Comparison of ENCODE assay signal across 23 mouse cellular contexts in genomic region chr2:166952151-166952550, GRCm38 (mm10). TPM values are rescaled to one million over a fixed set of nuclear protein-coding genes. Genes with fewer than 3 reads are reported as not detected.
DNase-seq lines count a peak whose midpoint lies in the region; ATAC-seq lines count a peak whose summit lies in the region.
"Had no signal": no experiment of that assay in that cellular context is flagged by ENCODE, and none has a peak within 500 bp of the region (broad histone marks: within the 10 kb centered on the region; RNA-seq: fewer than 3 reads in every experiment).

No protein-coding gene starts in this region.

- H3K27ac ChIP-seq in intestine, embryonic 14.5 days (ENCODE audit: low read depth): no peak overlapping the region
- H3K27ac ChIP-seq in intestine, embryonic 16.5 days (ENCODE audit: low read length): no peak overlapping the region
- no peak overlapping the region for H3K27ac ChIP-seq in kidney, embryonic 16.5 days (ENCODE audit: low read length)
- peak overlapping the region; percentile 6; the same call in 1 of the 2 replicates for H3K27ac ChIP-seq in limb, embryonic 15.5 days
- no peak overlapping the region for H3K27ac ChIP-seq in limb, embryonic 10.5 days
- H3K27ac ChIP-seq: embryonic facial prominence, embryonic 15.5 days; gastrocnemius, adult 2 months; heart, adult 2 months; heart, embryonic 10.5 days; hindbrain, embryonic 12.5 days; hindbrain, embryonic 15.5 days had no signal

- H3K4me2 ChIP-seq in intestine, embryonic 14.5 days (ENCODE audit: low read length): no peak overlapping the region
- H3K4me2 ChIP-seq in intestine, embryonic 16.5 days (ENCODE audit: low read depth, low read length): no peak overlapping the region
- no peak overlapping the region for H3K4me2 ChIP-seq in kidney, embryonic 16.5 days (replicated peaks; ENCODE audit: low read depth, low read length)
- H3K4me2 ChIP-seq in limb, embryonic 15.5 days: no peak overlapping the region
- H3K4me2 ChIP-seq: embryonic facial prominence, embryonic 15.5 days; hindbrain, embryonic 12.5 days; hindbrain, embryonic 15.5 days had no signal

- H3K4me3 ChIP-seq in intestine, embryonic 14.5 days (ENCODE audit: low read depth, low read length): no peak overlapping the region
- no peak overlapping the region for H3K4me3 ChIP-seq in intestine, embryonic 16.5 days (ENCODE audit: low read length)
- H3K4me3 ChIP-seq in kidney, embryonic 16.5 days (ENCODE audit: low read length): no peak overlapping the region
- H3K4me3 ChIP-seq in limb, embryonic 15.5 days: no peak overlapping the region
- no peak overlapping the region for H3K4me3 ChIP-seq in limb, embryonic 10.5 days
- H3K4me3 ChIP-seq: embryonic facial prominence, embryonic 15.5 days; gastrocnemius, adult 2 months; heart, adult 2 months; heart, embryonic 10.5 days; hindbrain, embryonic 12.5 days; hindbrain, embryonic 15.5 days had no signal

- WGBS in intestine, embryonic 14.5 days: 88% methylated on average over 6 of the region's 6 CpGs
- WGBS in intestine, embryonic 16.5 days: 87% methylated on average over 6 of the region's 6 CpGs
- 79% methylated on average over 6 of the region's 6 CpGs for WGBS in kidney, embryonic 16.5 days
- WGBS in limb, embryonic 15.5 days: 87% methylated on average over 6 of the region's 6 CpGs
- 93% methylated on average over 6 of the region's 6 CpGs for WGBS in limb, embryonic 10.5 days

- no peak overlapping the region for H3K9ac ChIP-seq in intestine, embryonic 14.5 days (ENCODE audit: low read length)
- no peak overlapping the region for H3K9ac ChIP-seq in intestine, embryonic 16.5 days (ENCODE audit: low read depth, low read length)
- no peak overlapping the region for H3K9ac ChIP-seq in kidney, embryonic 16.5 days (replicated peaks; ENCODE audit: low read length)
- no peak overlapping the region for H3K9ac ChIP-seq in limb, embryonic 15.5 days
- H3K9ac ChIP-seq: embryonic facial prominence, embryonic 15.5 days; forebrain, postnatal 0 days; hindbrain, embryonic 12.5 days; hindbrain, embryonic 15.5 days had no signal

- H3K36me3 ChIP-seq in intestine, embryonic 14.5 days (ENCODE audit: control insufficient read depth, insufficient read depth, low read length): peaks cover 99% of the 10 kb centered on the region
- 0 out of 2 replicates have a peak, but pooled peaks cover 8% of the 10 kb centered on the region for H3K36me3 ChIP-seq in intestine, embryonic 16.5 days (ENCODE audit: control insufficient read depth, insufficient read depth, low read length)
- H3K36me3 ChIP-seq in kidney, embryonic 16.5 days (ENCODE audit: insufficient read depth, low read length): peaks cover 67% of the 10 kb centered on the region
- H3K36me3 ChIP-seq in limb, embryonic 15.5 days: peaks cover 95% of the 10 kb centered on the region
- H3K36me3 ChIP-seq in limb, embryonic 10.5 days: peaks cover 100% of the 10 kb centered on the region

- no peaks in the 10 kb centered on the region for H3K9me3 ChIP-seq in intestine, embryonic 14.5 days (ENCODE audit: control insufficient read depth, low read length)
- H3K9me3 ChIP-seq in intestine, embryonic 16.5 days (ENCODE audit: control insufficient read depth, low read length): no peaks in the 10 kb centered on the region
- no peaks in the 10 kb centered on the region for H3K9me3 ChIP-seq in kidney, embryonic 16.5 days (ENCODE audit: low read length)
- H3K9me3 ChIP-seq in limb, embryonic 15.5 days: no peaks in the 10 kb centered on the region
- H3K9me3 ChIP-seq in limb, embryonic 10.5 days (replicated peaks): no peaks in the 10 kb centered on the region
- H3K9me3 ChIP-seq: embryonic facial prominence, embryonic 15.5 days; heart, embryonic 10.5 days; hindbrain, embryonic 12.5 days; hindbrain, embryonic 15.5 days had no signal

- no peaks in the 10 kb centered on the region for H3K4me1 ChIP-seq in intestine, embryonic 14.5 days (replicated peaks; ENCODE audit: control insufficient read depth, insufficient read depth, low read length)
- H3K4me1 ChIP-seq in intestine, embryonic 16.5 days (ENCODE audit: control insufficient read depth, insufficient read depth, low read length): no peaks in the 10 kb centered on the region
- no peaks in the 10 kb centered on the region for H3K4me1 ChIP-seq in kidney, embryonic 16.5 days (ENCODE audit: insufficient read depth, low read length)
- H3K4me1 ChIP-seq in limb, embryonic 15.5 days: peaks cover 5% of the 10 kb centered on the region; the same call in 1 of the 2 replicates
- H3K4me1 ChIP-seq in limb, embryonic 10.5 days: no peaks in the 10 kb centered on the region
- H3K4me1 ChIP-seq: hindbrain, embryonic 12.5 days had no signal

- ATAC-seq in intestine, embryonic 14.5 days (replicated peaks; ENCODE audit: low FRiP score, low TSS enrichment, low read depth): peak; percentile 16; the same call in 1 of the 2 replicates
- no peak for ATAC-seq in intestine, embryonic 16.5 days
- ATAC-seq in kidney, embryonic 16.5 days (ENCODE audit: low FRiP score, low TSS enrichment): no peak
- no peak for ATAC-seq in limb, embryonic 15.5 days (ENCODE audit: insufficient number of reproducible peaks, low FRiP score, low TSS enrichment, low read depth)
- no peak for ATAC-seq in granulocyte monocyte progenitor cell, adult 5-6 weeks (replicated peaks; ENCODE audit: poor library complexity, severe bottlenecking)
- ATAC-seq: activated CD4-positive, CD25-positive, alpha-beta regulatory T cell, adult 4 months; CD4-positive, CD25-positive, alpha-beta regulatory T cell, adult 4 months; forebrain, postnatal 0 days had no signal

- no peak for DNase-seq in intestine, embryonic 14.5 days (ENCODE audit: low spot score)
- DNase-seq in kidney, adult 9 months: peak; percentile 30
- DNase-seq in limb, embryonic 10.5 days (ENCODE audit: low spot score): no peak
- DNase-seq: adrenal gland, adult 8-10 months; adrenal gland, postnatal 25 days; cerebellum, adult 11-12 months; cerebellum, adult 8-10 months; cerebellum, postnatal 36 days; embryo, embryonic 11 days; forebrain, postnatal 0 days; gastrocnemius, adult 2 months; gastrocnemius, postnatal 14 days; heart, adult 2 months had no signal

- no peaks in the 10 kb centered on the region for H3K27me3 ChIP-seq in intestine, embryonic 14.5 days (replicated peaks; ENCODE audit: control insufficient read depth, insufficient read depth, low read length)
- no peaks in the 10 kb centered on the region for H3K27me3 ChIP-seq in intestine, embryonic 16.5 days (replicated peaks; ENCODE audit: control insufficient read depth, insufficient read depth, low read length)
- H3K27me3 ChIP-seq in kidney, embryonic 16.5 days (ENCODE audit: insufficient read depth, low read length): no peaks in the 10 kb centered on the region
- H3K27me3 ChIP-seq in limb, embryonic 15.5 days: no peaks in the 10 kb centered on the region
- no peaks in the 10 kb centered on the region for H3K27me3 ChIP-seq in limb, embryonic 10.5 days (ENCODE audit: low read depth, poor library complexity, severe bottlenecking)
- H3K27me3 ChIP-seq: embryonic facial prominence, embryonic 15.5 days; hindbrain, embryonic 12.5 days; hindbrain, embryonic 15.5 days had no signal

RNA-seq across cellular contexts. Expression of gene Stau1, which starts 43.9 kb away (rescaled TPM):
- polyA plus RNA-seq in intestine, embryonic 14.5 days (2014; fragmentation: Nextera tagmentation; extraction: Ambion mirVana): 68.8 and 77.3 TPM in 2 replicates
- 60.2 and 61.2 TPM in 2 replicates for polyA plus RNA-seq in intestine, embryonic 16.5 days (2015; fragmentation: Nextera tagmentation; extraction: Ambion mirVana)
- polyA plus RNA-seq in kidney, embryonic 16.5 days (2015; fragmentation: Nextera tagmentation; extraction: Ambion mirVana): 92.0 and 98.8 TPM in 2 replicates
- 98.2 and 99.9 TPM in 2 replicates for polyA plus RNA-seq in limb, embryonic 15.5 days (2015; fragmentation: Nextera tagmentation; extraction: Ambion mirVana)
- 87.9 and 98.3 TPM in 2 replicates for polyA plus RNA-seq in limb, embryonic 10.5 days (2016; fragmentation: Nextera tagmentation; extraction: Ambion mirVana)
- 46.7 and 50.7 TPM in 2 replicates for total RNA-seq in granulocyte monocyte progenitor cell, adult 5-6 weeks (2014; fragmentation: Nextera tagmentation)
- 25.4 and 34.3 TPM in 2 replicates for total RNA-seq in granulocyte monocyte progenitor cell, adult 5-6 weeks (2017)

RNA-seq across cellular contexts. Expression of gene Cse1l, which starts 46.3 kb away (rescaled TPM):
- polyA plus RNA-seq in intestine, embryonic 14.5 days (2014; fragmentation: Nextera tagmentation; extraction: Ambion mirVana): 131 and 145 TPM in 2 replicates
- polyA plus RNA-seq in intestine, embryonic 16.5 days (2015; fragmentation: Nextera tagmentation; extraction: Ambion mirVana): 80.7 and 85.5 TPM in 2 replicates
- polyA plus RNA-seq in kidney, embryonic 16.5 days (2015; fragmentation: Nextera tagmentation; extraction: Ambion mirVana): 135 and 140 TPM in 2 replicates
- polyA plus RNA-seq in limb, embryonic 15.5 days (2015; fragmentation: Nextera tagmentation; extraction: Ambion mirVana): 83.7 and 86.2 TPM in 2 replicates
- polyA plus RNA-seq in limb, embryonic 10.5 days (2016; fragmentation: Nextera tagmentation; extraction: Ambion mirVana): 211 and 223 TPM in 2 replicates
- 107 and 128 TPM in 2 replicates for total RNA-seq in granulocyte monocyte progenitor cell, adult 5-6 weeks (2014; fragmentation: Nextera tagmentation)
- total RNA-seq in granulocyte monocyte progenitor cell, adult 5-6 weeks (2017): 156 and 159 TPM in 2 replicates
